In genomic region chr4:137952840-137953239, GRCm38 (mm10) we compare ENCODE assay signal across 9 mouse cellular contexts. TPM values are rescaled to one million over a fixed set of nuclear protein-coding genes. Genes with fewer than 3 reads are reported as not detected.
DNase-seq lines count a peak whose midpoint lies in the region; ATAC-seq and TF ChIP-seq lines count a peak whose summit lies in the region.
"Had no signal": no experiment of that assay in that cellular context is flagged by ENCODE, and none has a peak within 500 bp of the region (broad histone marks: within the 10 kb centered on the region; RNA-seq: fewer than 3 reads in every experiment).

No protein-coding gene starts in this region.

- TF ChIP-seq POLR2A in heart, adult 2 months (IDR thresholded peaks at IDR 0.05; ENCODE audit: insufficient read depth, low read depth, low read length): no peak

- H3K4me1 ChIP-seq in heart, adult 2 months (ENCODE audit: control insufficient read depth, insufficient read depth, low read length): no peaks in the 10 kb centered on the region
- H3K4me1 ChIP-seq in heart, embryonic 12.5 days (replicated peaks): peaks cover 8% of the 10 kb centered on the region

- peak; percentile 89 for TF ChIP-seq CTCF in heart, adult 2 months (IDR thresholded peaks at IDR 0.05)

- TF ChIP-seq EP300 in heart, adult 2 months (IDR thresholded peaks at IDR 0.05; ENCODE audit: insufficient read depth, low read depth, low read length): no peak

- no peak overlapping the region for H3K9ac ChIP-seq in heart, adult 2 months (ENCODE audit: low read depth, low read length)
- no peak overlapping the region for H3K9ac ChIP-seq in heart, embryonic 12.5 days

- no peak overlapping the region for H3K27ac ChIP-seq in heart, adult 2 months
- no peak overlapping the region for H3K27ac ChIP-seq in heart, embryonic 12.5 days (ENCODE audit: poor library complexity, severe bottlenecking)
- H3K27ac ChIP-seq: macrophage had no signal

- H3K27me3 ChIP-seq in heart, adult 2 months (ENCODE audit: control insufficient read depth, insufficient read depth, low read length): no peaks in the 10 kb centered on the region
- H3K27me3 ChIP-seq in heart, embryonic 12.5 days (replicated peaks): no peaks in the 10 kb centered on the region; the same call in 1 of the 2 replicates

- 36% methylated on average over 4 of the region's 4 CpGs for WGBS in heart, adult 2 months
- 39% methylated on average over 4 of the region's 4 CpGs for WGBS in heart, embryonic 12.5 days

- peaks cover 3% of the 10 kb centered on the region; the same call in 1 of the 2 replicates for H3K36me3 ChIP-seq in heart, adult 2 months (ENCODE audit: control insufficient read depth, insufficient read depth, low read length)
- H3K36me3 ChIP-seq in heart, embryonic 12.5 days: peaks cover 77% of the 10 kb centered on the region

- peaks cover 5% of the 10 kb centered on the region; the same call in 1 of the 2 replicates for H3K9me3 ChIP-seq in heart, embryonic 12.5 days (replicated peaks)

- H3K4me3 ChIP-seq in heart, adult 2 months: no peak overlapping the region
- H3K4me3 ChIP-seq in heart, embryonic 12.5 days: no peak overlapping the region

- no peaks in the 10 kb centered on the region for H3K79me2 ChIP-seq in heart, adult 2 months (replicated peaks; ENCODE audit: control insufficient read depth, insufficient read depth, low read length)

- intact Hi-C loops in heart, adult 2 months (cut with DNase I): loop anchor here (1.0 to 2.0 kb wide), 3 partner anchors 42 to 222 kb away; no protein-coding TSS in a partner anchor
- intact Hi-C loops in heart, postnatal 14 days (cut with DNase I): loop anchor here (1.0 to 2.0 kb wide), 3 partner anchors 42 to 222 kb away; no protein-coding TSS in a partner anchor
- intact Hi-C loops in left cerebral cortex, postnatal 4 days (cut with DNase I): loop anchor here (10.0 kb wide), 1 partner anchor 218 kb away; no protein-coding TSS in a partner anchor

- no peak overlapping the region for H3K4me2 ChIP-seq in heart, embryonic 12.5 days

- DNase-seq in heart, adult 2 months: peak; percentile 68 to 80
- DNase-seq in MEL-GATA-1-ER (ENCODE audit: extremely low read depth, low read depth): peak; percentile 42
- peak; percentile 90 to 96 for DNase-seq in cerebellum, postnatal 14 days
- peak; percentile 80 to 88 for DNase-seq in heart, postnatal 14 days
- peak; percentile 88 for DNase-seq in left cerebral cortex, postnatal 4 days
- DNase-seq in retina, embryonic 14.5 days (ENCODE audit: low spot score): peak; percentile 89
- DNase-seq in thymus, postnatal 36 days: peak; percentile 65 to 76

- ATAC-seq in heart, embryonic 12.5 days (ENCODE audit: insufficient number of reproducible peaks, low FRiP score): no peak

RNA-seq across cellular contexts. Expression of gene Eif4g3, which starts 40.0 kb away (rescaled TPM):
- total RNA-seq in heart, adult 2 months (2021): 10 to 100 TPM; 39.7 to 43.7 TPM
- 24.8 and 29.1 TPM in 2 replicates for polyA plus RNA-seq in heart, adult 2 months (2012; rRNA removed)
- 32.7 and 37.2 TPM in 2 replicates for polyA plus RNA-seq in heart, embryonic 12.5 days (2016; fragmentation: Nextera tagmentation; extraction: Ambion mirVana)
- total RNA-seq in heart, postnatal 14 days (2021): 10 to 100 TPM; 58.6 to 59.5 TPM
- 100 to 1,000 TPM; 192 TPM for total RNA-seq in left cerebral cortex, postnatal 4 days (2021)

Comparison
In these comparisons a context has a peak if more than half of its experiments do, and no peak if none do; other contexts are left out.
1. DNase-seq: peak in every context shown above with its lines; median percentile 93 in cerebellum, postnatal 14 days; 89 in retina, embryonic 14.5 days; 88 in left cerebral cortex, postnatal 4 days; 84 in heart, postnatal 14 days; 74 in heart, adult 2 months; 70 in thymus, postnatal 36 days; 42 in MEL-GATA-1-ER.